Mouse (Mus musculus) midbrain, postnatal 0 days (tissue): Measurements from ENCODE around the gene Iqca. TPM values are rescaled to one million over a fixed set of nuclear protein-coding genes. Genes with fewer than 3 reads are reported as not detected.

ENCODE experiments used
- ATAC-seq: fragments of 200-750 bp; cut with Nextera tagmentation; 2 replicates; pipeline ENCODE4 v1.8.0; 2017; ENCODE audit warnings: moderate number of reproducible peaks, mild to moderate bottlenecking, moderate TSS enrichment, moderate library complexity; ENCODE audit not compliant: low FRiP score
- DNase-seq: peaks from one replicate; pipeline ENCODE4 v3.0.0-alpha.2; 2015; ENCODE audit warnings: low spot score
- H3K27ac ChIP-seq: fragments of 300-500 bp; sonication (generic); 2 replicates; pipeline ENCODE4 v1.5.1; 2014; ENCODE audit warnings: low read depth, mild to moderate bottlenecking, low read length, mixed read lengths
- H3K27me3 ChIP-seq: fragments of 300-500 bp; sonication (generic); 2 replicates; pipeline ENCODE4 v1.6.1; 2014; ENCODE audit warnings: low read length, control low read depth, mixed read lengths; ENCODE audit not compliant: insufficient read depth
- H3K36me3 ChIP-seq: fragments of 300-500 bp; sonication (generic); 2 replicates; pipeline ENCODE4 v1.6.1; 2014; ENCODE audit warnings: low read length, control low read depth, mixed read lengths; ENCODE audit not compliant: insufficient read depth
- H3K4me1 ChIP-seq: fragments of 300-500 bp; sonication (generic); 2 replicates; pipeline ENCODE4 v1.6.1; 2014; ENCODE audit warnings: mild to moderate bottlenecking, control low read depth, antibody characterized with exemption, low read length, mixed read lengths; ENCODE audit not compliant: insufficient read depth
- H3K4me2 ChIP-seq: fragments of 300-500 bp; sonication (generic); 2 replicates; pipeline ENCODE4 v1.6.1; 2014; ENCODE audit warnings: low read depth, mild to moderate bottlenecking, low read length, mixed read lengths; ENCODE audit not compliant: poor library complexity, severe bottlenecking
- H3K4me3 ChIP-seq: fragments of 300-500 bp; sonication (generic); 2 replicates; pipeline ENCODE4 v1.5.1; 2014; ENCODE audit warnings: low read depth, mild to moderate bottlenecking, low read length, moderate library complexity
- H3K9ac ChIP-seq: fragments of 300-500 bp; sonication (generic); replicated peaks from 2 replicates; pipeline ENCODE4 v1.6.1; 2014; ENCODE audit warnings: mild to moderate bottlenecking, low read length, moderate library complexity, mixed read lengths; ENCODE audit not compliant: poor library complexity, severe bottlenecking
- H3K9me3 ChIP-seq: fragments of 300-500 bp; sonication (generic); 2 replicates; pipeline ENCODE4 v1.6.1; 2016; ENCODE audit warnings: low read length, control low read depth
- CTCF ChIP-seq: IDR thresholded peaks from 2 replicates; pipeline ENCODE4 v1.5.1; 2016; ENCODE audit warnings: antibody characterized with exemption, mild to moderate bottlenecking
- WGBS: fragments of 180-500 bp; shearing (Covaris S2); extraction: QIAGEN DNeasy Blood & Tissue Kit; methylation state at CpG from one replicate; pipeline ENCODE4 v1.1.7; 2014; 5-methylcytosine and 5-hydroxymethylcytosine counted together
- polyA plus RNA-seq: library from polyadenylated mRNA; unstranded; fragments of >200 nt; fragmentation: Nextera tagmentation; extraction: Ambion mirVana; gene quantifications from 2 replicates; pipeline ENCODE4 v1.2.1, GENCODE M21; 2015
- total RNA-seq: library from RNA; depleted of rRNA; stranded (reverse); fragments of >200 nt; gene quantifications from 2 replicates; pipeline ENCODE4 v1.2.3, GENCODE M21; 2014; rRNA removed

Gene Iqca
- total and polyA plus RNA-seq, 2 experiments from 2014 or later: 0.83 to 2.7 TPM

GRCm38 (mm10) chr1:89999858-90000257 lies 153.3 kb downstream of the Iqca start:
- H3K4me3 ChIP-seq: no peak overlapping the region
- no peak overlapping the region for H3K9ac ChIP-seq
- 86% methylated on average over 3 of the region's 3 CpGs for WGBS
- H3K4me2 ChIP-seq: no peak overlapping the region
- DNase-seq (no peak), ATAC-seq (no peak)
- no peak for TF ChIP-seq CTCF
- no peak overlapping the region for H3K27ac ChIP-seq
- H3K9me3 ChIP-seq: no peaks in the 10 kb centered on the region
- H3K36me3 ChIP-seq: no peaks in the 10 kb centered on the region
- no peaks in the 10 kb centered on the region for H3K4me1 ChIP-seq
- peaks cover 4% of the 10 kb centered on the region; the same call in 1 of the 2 replicates for H3K27me3 ChIP-seq

- ATAC-seq: no peak
- Histone ChIP-seq H3K27me3 (peaks cover 7% of the 10 kb centered on the region), H3K4me1 (no peaks in the 10 kb centered on the region)
These were observed 154.5 kb downstream of the Iqca start for GRCm38 (mm10) chr1:89998696-89999095.

GRCm38 (mm10) chr1:89998076-89998475 lies 155.1 kb downstream of the Iqca start:
- no peak for ATAC-seq
- 72% methylated on average over 7 of the region's 7 CpGs for WGBS
- no peak for TF ChIP-seq CTCF

More at GRCm38 (mm10) chr1:89998696-89999095, 154.5 kb downstream of the Iqca start:
- WGBS: 79% methylated on average over 2 of the region's 2 CpGs
- Histone ChIP-seq H3K4me3 (no peak overlapping the region), H3K9ac (no peak overlapping the region), H3K4me2 (no peak overlapping the region), H3K9me3 (no peaks in the 10 kb centered on the region), H3K27ac (no peak overlapping the region), H3K36me3 (no peaks in the 10 kb centered on the region)
- DNase-seq: no peak
- no peak for TF ChIP-seq CTCF

GRCm38 (mm10) chr1:89992256-89992655 lies 160.9 kb downstream of the Iqca start:
- H3K9me3 ChIP-seq: no peaks in the 10 kb centered on the region

More at GRCm38 (mm10) chr1:89998076-89998475, 155.1 kb downstream of the Iqca start:
- Histone ChIP-seq H3K36me3 (no peaks in the 10 kb centered on the region), H3K27ac (no peak overlapping the region), H3K4me2 (no peak overlapping the region), H3K9me3 (no peaks in the 10 kb centered on the region), H3K4me3 (no peak overlapping the region), H3K9ac (no peak overlapping the region), H3K27me3 (peaks cover 12% of the 10 kb centered on the region), H3K4me1 (no peaks in the 10 kb centered on the region)
- DNase-seq: no peak

More at GRCm38 (mm10) chr1:89992256-89992655, 160.9 kb downstream of the Iqca start:
- Histone ChIP-seq H3K27ac (no peak overlapping the region), H3K9ac (0 out of 2 replicates have a peak overlapping the region, but pooled peaks have one; percentile 19), H3K36me3 (no peaks in the 10 kb centered on the region), H3K27me3 (peaks cover 25% of the 10 kb centered on the region), H3K4me1 (peaks cover 3% of the 10 kb centered on the region; the same call in 1 of the 2 replicates), H3K4me2 (peak overlapping the region; percentile 35), H3K4me3 (peak overlapping the region; percentile 17; the same call in 1 of the 2 replicates)
- WGBS: 3% methylated on average over 25 of the region's 25 CpGs
- TF ChIP-seq CTCF: no peak
- ATAC-seq (no peak), DNase-seq (no peak)

Other genes starting within 250 kb of the Iqca start
- gene Gbx2, start 222.2 kb downstream of the Iqca start, total RNA-seq: 9.9 and 10.8 TPM in 2 replicates
- 15.2 and 22.8 TPM in 2 replicates for gene Gbx2, start 222.2 kb downstream of the Iqca start, polyA plus RNA-seq
- 0.61 and 1.6 TPM in 2 replicates for gene Asb18, start 138.7 kb downstream of the Iqca start, total RNA-seq
- gene Asb18, start 138.7 kb downstream of the Iqca start, polyA plus RNA-seq: 0.28 and 0.39 TPM in 2 replicates
- gene Ackr3, start 50.6 kb upstream of the Iqca start, total RNA-seq: 7.9 and 9.6 TPM in 2 replicates
- 4.5 and 5.7 TPM in 2 replicates for gene Ackr3, start 50.6 kb upstream of the Iqca start, polyA plus RNA-seq